Mouse (Mus musculus) yolk sac, embryonic 10.5 days (tissue): Measurements from ENCODE around the gene Kcnj6.
A peak's percentile ranks its signal among the peaks of the same experiment; 100 is the strongest.
"Not testable (repeated sequence)": the region's sequence is repeated elsewhere in the genome, so short reads cannot be mapped to it uniquely, and the experiment has no call there.

ENCODE experiments used
- DNase-seq: peaks from one replicate; pipeline ENCODE4 v3.0.0-alpha.2; 2017; ENCODE audit warnings: low spot score

Gene Kcnj6

GRCm38 (mm10) chr16:94850393-94850792 is 147.1 kb downstream of the Kcnj6 start:
- no peak for DNase-seq

DNA sequence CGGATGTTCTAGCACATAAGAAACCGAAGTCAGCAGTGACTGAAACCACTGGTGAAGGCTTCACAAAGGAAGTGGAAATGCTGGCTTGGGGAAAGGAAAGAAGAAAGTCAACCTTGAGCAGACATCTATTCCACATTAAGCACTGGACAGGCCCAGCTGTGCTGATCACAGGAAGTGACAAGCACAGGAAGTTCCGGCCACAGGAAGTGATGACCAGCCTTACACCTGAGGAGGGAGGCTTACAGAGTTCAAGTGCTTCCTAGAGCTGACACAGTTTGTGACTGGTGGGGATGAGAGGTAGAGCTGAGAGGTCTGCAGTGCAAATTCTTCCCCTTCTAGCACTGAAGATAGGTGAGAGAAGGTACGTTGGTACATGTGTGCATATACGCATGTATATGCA is 151.5 kb downstream of the Kcnj6 start:
- no peak for DNase-seq

- no peak for DNase-seq
Measured at GRCm38 (mm10) chr16:94844769-94845168, 152.7 kb downstream of the Kcnj6 start.

DNA sequence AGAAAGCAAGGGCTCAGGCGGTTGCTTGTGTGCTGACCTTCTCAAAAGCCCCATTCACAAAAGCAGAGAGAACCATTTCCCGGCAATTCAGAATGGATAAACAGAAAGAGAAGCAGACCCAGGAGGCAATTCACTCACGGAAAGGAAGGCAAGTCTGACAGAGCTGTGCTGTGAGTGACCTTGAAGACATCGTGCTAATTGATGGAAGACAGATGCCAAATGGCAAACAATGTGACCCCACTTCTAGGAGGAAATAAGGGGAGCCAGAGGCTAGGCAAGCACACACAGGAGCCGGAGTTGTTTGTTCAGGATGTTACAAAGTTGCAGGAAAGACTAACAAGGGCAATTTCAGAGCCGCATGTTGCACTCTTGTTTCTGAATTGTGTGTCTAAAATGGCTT is 158.1 kb downstream of the Kcnj6 start:
- no peak for DNase-seq

DNA sequence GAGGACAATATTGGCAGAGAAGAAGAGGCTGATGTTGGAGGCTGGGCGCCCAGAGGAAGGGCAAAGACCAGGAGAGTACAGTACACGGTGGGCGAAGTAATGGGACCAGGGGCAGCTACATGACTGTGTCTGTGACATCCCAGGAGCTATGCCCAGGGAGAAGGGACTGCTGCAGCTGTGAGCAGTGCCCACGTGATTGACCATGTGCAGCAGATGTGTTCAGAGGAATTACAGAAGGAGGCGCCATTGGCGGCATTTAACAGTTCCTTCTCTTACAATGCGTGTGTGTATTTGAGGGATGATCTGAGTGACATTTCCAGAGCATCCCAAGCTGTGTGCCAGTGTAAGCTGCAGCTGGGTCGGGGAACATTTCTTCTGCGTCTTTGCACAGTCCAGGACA is 159.6 kb downstream of the Kcnj6 start:
- DNase-seq, result no peak

- DNase-seq, result no peak
Measured at GRCm38 (mm10) chr16:94834502-94834901, 163.0 kb downstream of the Kcnj6 start.

DNA sequence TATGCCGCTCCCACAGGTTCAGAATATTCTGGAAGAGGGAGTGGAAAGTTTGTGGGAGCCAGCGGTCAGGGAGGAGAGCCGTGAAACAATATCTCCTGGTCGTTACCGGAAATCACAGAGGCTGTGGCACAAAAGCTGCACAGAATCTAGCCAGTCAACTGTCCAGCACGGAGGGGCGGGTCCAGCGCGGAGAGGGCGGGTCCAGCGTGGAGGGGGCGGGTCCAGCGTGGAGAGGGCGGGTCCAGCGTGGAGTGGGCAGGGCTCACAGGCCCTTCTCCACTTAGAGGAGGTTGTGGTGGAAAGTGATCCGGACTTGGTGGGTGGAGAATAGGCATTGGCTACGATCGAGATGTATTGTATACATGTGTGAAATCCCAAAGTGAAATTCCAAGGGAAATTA is 169.3 kb downstream of the Kcnj6 start:
- no peak for DNase-seq

GRCm38 (mm10) chr16:94827092-94827585 is 170.4 kb downstream of the Kcnj6 start:
- no peak for DNase-seq

GRCm38 (mm10) chr16:94825274-94825673 is 172.2 kb downstream of the Kcnj6 start:
- DNase-seq, result no peak

GRCm38 (mm10) chr16:94822611-94823010 is 174.9 kb downstream of the Kcnj6 start:
- DNase-seq, result no peak

- DNase-seq, result no peak
Measured at GRCm38 (mm10) chr16:94821610-94822009, 175.9 kb downstream of the Kcnj6 start.

DNA sequence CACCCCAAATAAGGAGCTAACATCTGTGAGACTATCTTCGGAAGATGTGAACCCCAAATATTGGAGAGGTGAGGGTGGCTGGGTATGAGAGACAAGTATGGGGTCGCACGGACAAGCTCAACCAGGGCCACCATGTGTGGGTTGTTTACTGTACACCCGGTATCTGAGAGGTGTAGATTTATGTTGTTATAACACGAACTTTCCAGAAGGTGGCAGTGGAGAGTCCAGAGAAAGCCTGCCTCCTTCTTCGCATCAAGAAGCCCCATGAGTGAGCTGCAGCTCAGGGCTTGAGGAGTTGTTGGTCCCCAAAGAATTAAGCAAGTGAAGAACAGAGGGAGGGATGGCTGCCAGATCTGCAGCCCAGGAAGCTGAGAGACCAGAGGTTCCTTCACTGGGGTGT is 181.1 kb downstream of the Kcnj6 start:
- DNase-seq, result no peak

- DNase-seq, result no peak
Measured at GRCm38 (mm10) chr16:94815891-94816290, 181.6 kb downstream of the Kcnj6 start.

DNA sequence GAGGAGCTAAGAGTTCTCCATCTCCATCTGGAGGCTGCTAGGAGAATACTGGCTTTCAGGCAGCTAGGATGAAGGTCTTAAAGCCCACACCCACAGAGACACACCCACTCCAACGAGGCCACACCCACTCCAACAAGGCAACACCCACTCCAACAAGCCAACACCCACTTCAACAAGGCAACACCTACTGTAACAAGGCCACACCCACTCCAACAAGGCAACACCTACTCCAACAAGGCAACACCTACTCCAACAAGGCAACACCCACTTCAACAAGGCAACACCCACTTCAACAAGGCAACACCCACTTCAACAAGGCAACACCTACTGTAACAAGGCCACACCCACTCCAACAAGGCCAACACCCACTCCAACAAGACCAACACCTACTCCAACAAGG is 188.2 kb downstream of the Kcnj6 start:
- not testable (repeated sequence) for DNase-seq

- DNase-seq, result no peak
Measured at GRCm38 (mm10) chr16:94798241-94798640, 199.3 kb downstream of the Kcnj6 start.

- DNase-seq, result no peak
Measured at GRCm38 (mm10) chr16:94797366-94797765, 200.1 kb downstream of the Kcnj6 start.

DNA sequence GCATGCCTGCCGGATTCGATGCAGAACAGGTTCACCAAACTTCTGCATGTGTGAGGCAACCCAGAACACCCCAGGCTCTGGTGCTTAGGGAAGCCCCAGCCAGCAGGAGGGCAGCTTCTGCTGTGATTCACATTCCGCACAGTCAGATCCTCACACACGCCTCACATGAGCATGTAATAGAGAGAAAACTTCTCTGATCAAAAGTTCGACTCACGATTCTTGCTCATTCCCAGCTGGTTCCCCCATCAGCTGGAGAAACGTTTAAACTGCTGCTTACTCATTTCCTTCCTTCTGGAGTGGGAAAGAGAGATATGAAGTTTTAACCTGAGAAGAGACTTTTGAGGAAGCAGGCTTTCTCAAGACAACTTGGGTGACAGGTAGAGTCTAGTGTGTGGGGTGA is 204.5 kb downstream of the Kcnj6 start:
- DNase-seq, result no peak

- DNase-seq, result no peak
Measured at GRCm38 (mm10) chr16:94789958-94790357, 207.5 kb downstream of the Kcnj6 start.

- no peak for DNase-seq
Measured at GRCm38 (mm10) chr16:94788716-94789115, 208.8 kb downstream of the Kcnj6 start.

DNA sequence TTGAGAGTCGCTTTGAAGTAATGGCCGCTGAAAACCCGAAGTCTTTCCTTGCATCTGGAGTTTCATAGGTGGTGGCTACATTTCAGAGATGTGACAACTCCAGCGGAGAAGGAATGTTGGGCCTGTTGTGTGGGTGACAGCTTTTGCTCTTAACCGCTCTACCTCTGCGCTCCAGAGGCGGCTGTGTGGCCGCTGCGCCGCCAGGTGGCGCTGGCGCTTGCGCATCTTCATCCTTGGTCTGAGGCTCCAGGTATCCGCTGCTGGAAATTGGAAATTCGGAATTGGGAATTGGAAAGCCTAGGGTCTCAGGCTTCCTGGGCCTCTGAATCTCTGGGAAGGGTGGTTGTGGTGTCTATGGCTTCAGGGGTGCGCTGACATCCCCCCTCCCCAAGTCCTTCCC is 209.3 kb downstream of the Kcnj6 start:
- peak; percentile 25 for DNase-seq

DNA sequence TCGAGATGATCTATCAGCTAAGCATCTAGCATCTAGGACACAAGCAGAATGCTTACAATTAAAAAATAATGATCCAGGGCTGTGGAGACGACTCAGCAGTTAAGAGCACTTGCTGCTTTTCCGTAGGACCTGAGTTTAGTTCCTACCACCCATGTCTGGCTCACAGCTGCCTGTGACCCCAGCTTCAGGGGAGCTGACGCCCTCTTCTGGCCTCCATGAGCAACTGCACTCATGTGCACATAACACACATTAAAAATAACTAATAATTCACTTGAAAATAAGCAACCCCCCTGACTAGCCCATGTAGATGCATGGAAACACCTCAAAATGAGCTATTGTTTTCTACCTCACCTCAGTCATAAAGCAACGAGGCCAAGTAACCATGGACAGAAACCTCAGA is 211.6 kb downstream of the Kcnj6 start:
- no peak for DNase-seq

GRCm38 (mm10) chr16:94783696-94784095 is 213.8 kb downstream of the Kcnj6 start:
- DNase-seq, result no peak

- DNase-seq, result no peak
Measured at GRCm38 (mm10) chr16:94782110-94782946, 215.2 kb downstream of the Kcnj6 start.

DNA sequence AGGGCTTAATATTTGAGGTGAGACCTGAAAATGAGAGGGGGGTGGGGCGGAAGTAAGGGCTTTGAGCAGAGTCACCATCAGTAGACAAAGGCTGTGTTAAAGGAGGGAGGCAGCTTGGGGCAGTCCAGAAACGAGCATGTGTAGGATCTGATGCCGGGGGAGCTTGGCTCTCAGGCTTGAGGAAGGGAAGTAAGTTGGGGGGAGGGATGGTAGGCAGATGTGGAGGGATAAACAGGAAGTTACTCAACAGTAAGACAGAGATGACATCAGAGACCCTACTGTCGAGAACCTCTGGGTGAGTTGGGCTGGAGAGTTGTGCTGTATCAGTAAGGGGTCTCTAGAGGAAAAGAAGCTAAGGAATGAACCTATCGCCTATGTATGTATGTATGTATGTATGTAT is 223.6 kb downstream of the Kcnj6 start:
- DNase-seq, result no peak
